Mouse (Mus musculus): ENCODE data around the gene Eln.
A peak's percentile ranks its signal among the peaks of the same experiment; 100 is the strongest.

The Eln gene

DNA sequence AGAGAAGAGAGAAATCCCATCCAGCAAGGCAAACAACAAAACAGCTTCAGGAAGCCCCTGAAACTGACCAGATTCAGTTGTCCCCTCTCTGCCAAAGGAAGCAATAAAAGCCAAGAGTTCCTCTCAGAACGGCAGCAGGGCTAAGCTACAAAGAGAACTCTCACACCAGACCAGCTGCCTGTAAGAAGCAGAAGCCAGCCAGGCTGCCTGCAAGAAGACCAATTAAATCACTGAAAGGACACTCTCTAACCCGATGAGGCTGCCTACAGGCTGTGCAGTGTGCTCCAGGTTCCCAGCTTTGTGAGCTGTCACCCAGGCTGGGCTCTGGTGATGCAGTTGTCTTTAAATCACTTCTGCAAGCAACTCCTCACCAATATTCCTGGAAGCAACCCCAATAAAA lies 63.3 kb downstream of the Eln start:
- DNase-seq, result no peak

DNA sequence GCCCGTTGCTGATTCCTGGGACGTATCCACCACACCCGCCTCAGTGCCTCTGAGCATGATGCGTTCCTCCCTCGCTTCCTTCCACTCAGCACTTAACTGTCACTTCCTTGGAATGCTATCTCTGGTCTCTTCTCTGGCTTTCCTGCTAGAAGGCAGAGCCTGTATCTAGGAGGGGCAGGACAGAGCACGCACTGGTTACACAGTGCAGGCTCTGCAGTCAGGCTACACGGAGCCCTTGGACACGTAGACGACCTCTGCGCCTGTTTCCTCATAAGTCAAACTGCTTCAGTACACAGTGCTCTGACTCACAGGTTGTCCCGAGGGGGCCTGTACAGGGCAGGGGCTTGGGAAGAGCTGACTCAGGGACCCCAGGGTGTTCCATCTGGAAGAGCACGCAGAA lies 66.9 kb downstream of the Eln start:
- DNase-seq, result peak; percentile 13

DNA sequence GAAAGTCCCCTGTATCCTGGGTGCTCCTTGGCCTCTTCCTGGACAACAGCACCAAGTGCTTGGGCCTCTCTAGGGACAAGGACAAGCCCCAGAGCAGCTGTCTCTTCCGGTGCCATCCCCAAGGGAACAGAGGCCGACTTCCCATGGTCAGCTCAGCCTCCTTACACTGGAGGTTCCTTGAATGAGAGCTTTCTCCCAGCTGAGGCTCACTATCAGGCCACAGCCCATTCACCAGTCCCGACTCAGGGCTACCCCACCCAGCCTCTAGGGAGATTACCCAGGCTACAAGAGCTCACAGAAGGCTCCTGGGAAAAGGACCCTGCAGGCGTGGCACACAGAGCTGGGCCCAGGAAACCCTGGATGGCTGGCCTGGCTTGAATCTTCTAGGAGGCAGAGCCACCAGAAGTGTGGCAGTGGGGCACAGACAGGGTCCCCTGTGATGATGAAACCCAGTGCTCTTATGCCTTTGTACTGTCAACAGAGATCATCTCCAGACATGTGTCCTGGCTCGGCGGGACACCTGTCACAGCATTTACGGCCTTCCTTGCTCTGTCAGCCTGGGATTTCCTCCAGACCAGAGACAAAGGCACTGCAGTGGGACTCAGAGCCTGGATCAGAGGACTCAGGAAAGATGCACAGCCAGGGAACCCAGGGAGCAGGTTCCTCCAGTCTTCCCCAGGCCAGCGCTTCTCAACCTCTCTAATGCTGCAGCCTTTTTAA lies 68.1 kb downstream of the Eln start:
- peak; percentile 19 for DNase-seq

DNA sequence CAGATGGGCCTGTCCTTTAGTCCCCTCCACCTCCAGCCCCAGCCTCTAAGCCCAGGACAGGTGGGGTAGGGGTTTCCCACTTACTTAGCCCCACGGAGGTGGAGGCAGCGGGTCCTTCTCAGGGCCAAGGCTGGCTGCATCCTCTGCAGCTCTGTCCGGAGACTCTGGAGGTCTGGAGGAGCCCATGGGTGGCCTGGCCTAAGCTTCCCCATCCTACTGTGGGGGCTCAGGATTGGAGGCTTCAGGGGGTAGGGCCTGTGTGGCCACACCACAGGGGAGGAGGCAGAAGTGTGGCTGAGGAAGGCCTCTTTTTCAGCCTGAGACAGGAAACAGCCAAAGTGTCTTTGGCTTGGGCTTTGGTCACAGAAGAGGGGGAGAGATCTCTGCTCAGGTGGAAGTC lies 69.1 kb downstream of the Eln start:
- peak; percentile 10 for DNase-seq

DNA sequence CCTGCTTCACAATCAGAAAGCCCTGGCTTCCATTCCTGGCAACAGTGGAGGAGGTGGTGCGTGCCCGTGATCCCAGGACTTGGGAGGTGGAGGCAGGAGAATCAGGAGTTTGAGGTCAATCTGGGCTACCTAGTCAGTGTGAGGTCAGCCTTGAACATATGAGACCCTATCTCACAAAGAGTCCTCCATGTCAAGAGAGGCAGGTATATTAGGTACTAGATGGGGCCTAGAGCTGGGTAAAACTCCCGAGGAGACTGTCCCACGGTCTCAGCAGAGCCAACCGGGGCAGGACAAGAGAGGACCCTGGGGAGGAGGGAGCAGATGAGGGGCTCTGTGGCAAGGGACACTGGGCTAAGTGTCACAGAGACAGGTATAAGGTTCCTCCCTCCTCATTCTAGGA lies 69.6 kb downstream of the Eln start:
- DNase-seq, result no peak

DNA sequence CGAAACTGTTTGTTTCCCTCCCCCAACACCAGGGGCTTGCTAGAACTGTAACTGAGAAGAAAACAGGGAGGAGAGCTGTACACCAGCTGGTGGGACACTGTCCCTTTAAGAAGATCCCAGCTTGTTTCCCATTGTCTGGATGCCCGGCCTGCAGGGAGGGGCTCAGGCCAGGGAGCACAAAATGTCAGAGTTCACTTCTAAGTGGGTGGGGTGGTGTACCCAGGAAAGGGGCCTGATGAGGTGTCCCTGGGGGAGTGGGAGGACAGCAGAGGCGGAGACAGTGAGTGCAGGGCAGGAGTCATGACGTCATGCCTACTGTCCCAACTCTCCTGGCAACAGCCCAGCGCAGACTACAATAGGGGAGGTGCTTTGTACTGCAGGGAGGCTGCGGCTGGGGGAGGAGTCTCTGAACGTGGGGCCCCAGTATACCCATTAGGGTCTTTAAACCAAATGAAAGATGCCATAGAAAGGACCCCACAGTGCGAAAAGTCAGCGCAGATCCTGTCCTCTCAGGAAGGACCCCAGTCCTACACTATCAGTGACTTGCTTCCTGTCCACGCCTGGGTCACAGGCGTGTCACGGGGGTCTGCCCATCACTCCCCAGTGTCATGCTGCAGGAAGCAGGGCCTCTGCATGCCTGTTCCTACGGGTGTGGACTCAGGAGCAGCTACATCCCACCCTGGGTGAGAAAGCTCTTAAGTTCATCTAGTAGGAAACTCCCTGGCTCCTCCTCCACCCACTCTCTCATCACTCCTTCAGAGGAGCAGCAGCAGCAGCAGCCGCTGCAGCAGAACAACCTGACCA lies 71.0 kb downstream of the Eln start:
- DNase-seq, result peak; percentile 75

DNA sequence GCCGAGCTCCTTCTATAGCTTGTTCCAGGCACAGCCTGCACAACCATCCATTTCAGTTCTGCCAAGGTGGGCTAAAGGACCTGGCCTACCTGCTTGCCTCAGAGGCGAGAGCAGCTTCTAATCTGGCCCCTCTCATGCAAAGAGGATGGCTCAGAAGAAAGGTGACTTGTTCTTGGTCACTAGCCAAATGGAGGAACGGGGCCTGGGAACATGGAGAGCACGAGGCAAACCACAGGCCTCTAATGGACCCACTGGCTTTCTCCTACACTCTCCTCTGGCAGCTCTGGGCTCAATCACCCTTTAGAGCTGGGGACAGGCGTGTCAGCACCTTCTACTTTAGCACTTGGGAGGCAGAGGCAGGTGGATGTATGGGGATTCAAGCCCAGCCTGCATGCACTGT lies 72.1 kb downstream of the Eln start:
- DNase-seq, result no peak

DNA sequence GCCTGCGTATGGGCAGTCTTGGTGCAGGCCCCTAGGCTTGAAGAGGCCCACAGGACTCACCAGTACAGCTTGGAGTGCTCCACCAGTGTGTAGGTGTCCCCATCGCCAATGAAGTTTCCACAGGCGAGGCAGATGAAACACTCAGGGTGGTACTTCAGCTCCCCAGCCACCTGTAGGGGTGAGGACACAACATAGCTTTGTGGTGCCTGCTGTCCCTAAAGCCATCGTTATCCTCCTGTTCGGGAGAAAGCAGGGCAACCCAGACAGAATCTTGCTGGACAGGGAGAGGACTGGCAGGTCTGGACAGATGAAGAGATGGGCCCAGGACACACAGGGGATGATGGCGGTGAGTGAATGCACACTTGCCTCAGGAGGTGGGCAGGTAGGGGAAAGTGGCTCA lies 74.5 kb downstream of the Eln start:
- no peak for DNase-seq

DNA sequence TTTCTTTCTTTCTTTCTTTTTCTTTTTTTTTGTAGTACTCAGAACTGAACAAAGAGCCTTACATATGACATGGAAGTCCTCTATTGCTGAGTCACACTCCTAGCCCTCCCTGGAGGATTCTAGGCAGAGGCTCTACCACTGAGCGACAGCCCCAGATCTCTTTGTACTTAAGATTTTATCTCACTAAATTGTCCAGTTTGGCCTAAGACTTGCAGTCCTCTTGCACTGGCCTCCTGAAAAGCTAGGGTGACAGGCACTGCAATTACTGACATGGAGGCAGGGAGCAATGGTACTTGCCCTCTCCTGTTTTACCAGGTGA lies 75.0 kb downstream of the Eln start:
- no peak for DNase-seq

DNA sequence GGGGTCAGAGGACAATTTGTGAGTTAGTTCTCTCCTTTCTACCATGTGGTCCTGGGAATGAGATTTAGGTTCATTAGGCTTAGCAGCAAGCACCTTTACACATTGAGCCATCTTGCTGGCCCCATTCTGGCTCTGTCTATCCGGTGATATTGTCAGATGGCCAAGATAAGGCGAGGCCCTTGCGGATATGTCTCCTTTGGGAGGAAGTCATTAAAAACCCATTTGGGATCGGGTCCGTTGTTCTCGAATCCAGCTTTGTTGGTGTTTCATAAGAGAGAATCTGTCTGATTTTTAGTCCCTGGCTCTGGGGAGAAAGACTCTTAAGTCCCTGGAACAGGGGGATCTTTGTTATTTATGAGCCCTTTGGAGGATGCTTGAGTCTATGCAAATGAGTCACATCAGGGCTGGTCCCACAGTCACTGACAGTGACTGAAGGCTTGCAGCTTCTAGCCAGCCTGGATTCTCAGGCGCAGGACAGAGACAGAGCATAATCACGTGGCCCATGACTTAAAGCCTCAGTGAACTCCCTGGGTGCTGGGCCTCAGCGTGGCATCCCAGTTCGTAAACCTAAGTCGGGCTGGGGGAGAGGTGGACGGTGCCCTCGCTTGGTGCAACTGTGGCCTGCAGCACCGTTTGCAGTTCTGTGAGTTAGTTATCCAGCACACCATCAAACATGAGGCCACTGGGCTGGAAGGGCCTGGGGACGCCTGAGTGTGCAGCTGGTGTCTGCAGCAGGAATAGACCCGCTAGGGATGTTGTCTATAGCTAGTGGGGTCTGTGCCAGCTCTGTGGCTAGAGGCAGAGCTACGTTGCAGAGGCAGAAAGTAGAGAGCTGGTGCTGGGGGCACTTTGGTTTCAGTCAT lies 75.6 kb downstream of the Eln start:
- DNase-seq, result no peak

DNA sequence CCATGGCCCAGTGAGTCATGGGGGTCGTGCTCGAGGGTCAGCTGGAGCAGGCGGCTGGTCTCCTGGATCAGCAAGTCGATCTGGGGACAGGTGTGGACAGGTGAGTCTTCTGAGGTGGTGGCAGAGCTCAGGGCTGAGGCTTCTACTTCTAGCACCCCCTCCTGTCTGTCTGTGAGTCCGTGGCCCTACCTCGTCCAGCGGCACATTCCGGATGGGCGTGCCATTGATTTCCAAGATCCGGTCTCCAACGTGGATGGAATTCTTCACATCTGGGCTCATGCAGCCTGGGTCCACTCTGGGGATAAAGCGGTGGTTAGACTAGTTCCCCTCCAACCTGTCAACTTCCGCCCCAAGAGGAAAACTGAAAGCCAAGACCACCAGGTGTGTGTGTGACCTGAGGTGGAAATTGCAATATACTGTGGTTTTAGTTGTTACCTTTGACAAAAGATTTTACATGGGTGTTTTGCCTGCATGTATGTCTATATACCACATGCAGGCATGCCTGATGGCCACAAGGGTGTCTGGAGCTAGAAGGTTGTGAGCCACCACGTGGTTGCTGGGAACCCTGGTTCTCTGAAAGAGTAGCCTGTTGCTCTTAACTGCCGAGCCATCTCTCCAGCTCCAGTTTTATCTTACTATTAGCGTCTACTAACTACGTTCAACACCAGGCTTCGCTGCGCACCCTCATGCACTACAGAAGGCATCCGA lies 78.0 kb downstream of the Eln start:
- DNase-seq, result no peak

DNA sequence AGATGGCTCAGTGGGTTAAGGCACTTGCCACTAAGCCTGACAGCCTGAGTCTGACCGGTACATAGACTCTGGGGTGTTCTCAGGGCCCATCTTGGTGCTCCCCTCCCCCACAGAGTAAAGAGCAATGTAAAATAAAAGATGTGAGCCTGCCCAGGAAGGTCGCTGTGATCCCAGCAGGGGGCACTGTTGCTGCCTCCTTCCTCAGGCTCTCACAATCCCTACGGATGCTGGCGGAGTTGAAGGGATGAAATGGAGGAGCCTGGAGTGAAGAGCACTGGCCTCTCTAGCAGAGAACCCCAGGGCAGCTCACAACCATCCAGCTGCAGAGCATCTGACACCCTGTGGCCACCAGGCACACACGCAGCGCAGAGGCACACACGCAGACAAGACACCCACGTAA lies 78.6 kb downstream of the Eln start:
- DNase-seq, result peak; percentile 28

DNA sequence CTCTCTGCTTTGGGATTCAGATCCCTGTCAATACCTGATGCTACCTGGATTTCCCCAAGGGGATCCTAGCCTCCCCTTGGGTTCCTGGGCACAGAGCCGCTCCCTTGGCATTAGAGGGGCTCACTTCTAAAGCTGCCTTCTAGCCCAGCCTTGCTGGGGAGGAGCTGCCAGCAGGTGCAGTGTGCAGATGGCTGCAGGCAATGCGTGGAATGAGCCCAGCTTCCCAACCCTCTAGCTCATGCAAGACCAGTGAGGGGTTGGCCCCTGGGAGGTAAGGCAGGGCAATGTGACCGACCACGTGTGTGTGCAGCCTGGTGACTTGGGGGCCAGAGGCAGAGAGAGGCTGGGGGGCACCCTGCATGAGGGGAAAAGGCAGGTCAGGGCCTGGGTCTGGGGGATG lies 90.4 kb downstream of the Eln start:
- no peak for DNase-seq

Measured in kidney, adult 18-20 months (tissue).